Mouse (Mus musculus): ENCODE data around the gene 2610318N02Rik. TPM values are rescaled to one million over a fixed set of nuclear protein-coding genes. Genes with fewer than 3 reads are reported as not detected.
A peak's percentile ranks its signal among the peaks of the same experiment; 100 is the strongest.

Gene 2610318N02Rik
- polyA plus RNA-seq, 1 experiment from 2014 or later: 13.1 TPM

DNA sequence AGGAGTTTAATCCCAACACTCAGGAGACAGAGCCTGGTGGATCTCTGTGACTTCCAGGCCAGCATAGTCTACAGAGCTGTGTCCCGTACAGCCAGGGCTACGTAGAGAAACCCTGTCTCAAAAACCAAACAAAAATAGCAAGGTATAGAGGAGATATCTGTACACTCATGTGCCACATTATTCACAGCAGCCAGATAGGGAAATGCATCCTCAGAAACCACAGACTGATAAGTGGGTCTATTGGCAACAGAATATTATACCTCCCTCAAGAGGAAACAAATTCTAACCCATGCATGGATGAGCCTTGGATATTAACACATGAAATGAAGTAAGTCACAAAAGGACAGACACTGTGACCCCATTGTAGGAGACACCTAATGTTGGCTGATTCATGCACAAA lies 57.4 kb downstream of the 2610318N02Rik start:
- Histone ChIP-seq H3K9ac (ENCODE audit: low read depth, low read length) (no peak overlapping the region), H3K4me3 (ENCODE audit: low read depth, low read length) (no peak overlapping the region), H3K36me3 (ENCODE audit: control insufficient read depth, insufficient read depth) (no peaks in the 10 kb centered on the region), H3K27me3 (ENCODE audit: control insufficient read depth, insufficient read depth, low read depth, low read length) (no peaks in the 10 kb centered on the region), H3K27ac (ENCODE audit: low read length) (no peak overlapping the region), H3K9me3 (replicated peaks; ENCODE audit: control insufficient read depth, low read length) (no peaks in the 10 kb centered on the region), H3K4me1 (ENCODE audit: control insufficient read depth, low read depth, low read length) (no peaks in the 10 kb centered on the region), H3K4me2 (ENCODE audit: low read depth, low read length) (no peak overlapping the region)
- WGBS (ENCODE audit: insufficient replicate concordance): 25% methylated on average over 2 of the region's 2 CpGs
- ATAC-seq (ENCODE audit: low read depth): no peak

MicroRNAs encoded within 50 kb of the gene (microRNA counts, 519-probe panel; counts per million panel counts)
- microRNA mmu-miR-130b (3,003 counts per million, percentile 83 among the panel's probes with 10 or more counts), microRNA mmu-miR-301b (1,937 counts per million, percentile 24 among the panel's probes with 10 or more counts)

Small RNA genes within 50 kb of the gene (microRNA-seq; reads per million reads assigned to microRNA genes)
- 5,170 reads per million, percentile 89 among the genes with 10 or more reads in this experiment for gene Mir130b
- gene Mir301b: 53.9 reads per million, percentile 47 among the genes with 10 or more reads in this experiment

Other genes with a start within 250 kb of the 2610318N02Rik start
- 7.5 and 8.1 TPM in 2 replicates for gene Ppm1f, start 228.7 kb downstream of the 2610318N02Rik start, polyA plus RNA-seq (2015; fragmentation: Nextera tagmentation; extraction: Ambion mirVana)
- gene Mapk1, start 141.8 kb downstream of the 2610318N02Rik start, polyA plus RNA-seq (2015; fragmentation: Nextera tagmentation; extraction: Ambion mirVana): 72.0 and 74.9 TPM in 2 replicates
- gene Ypel1, start 55.5 kb downstream of the 2610318N02Rik start, polyA plus RNA-seq (2015; fragmentation: Nextera tagmentation; extraction: Ambion mirVana): 0.68 and 0.93 TPM in 2 replicates
- gene Ppil2, start 13.9 kb downstream of the 2610318N02Rik start, polyA plus RNA-seq (2015; fragmentation: Nextera tagmentation; extraction: Ambion mirVana): 52.5 and 55.9 TPM in 2 replicates
- gene Sdf2l1, start 7.2 kb upstream of the 2610318N02Rik start, polyA plus RNA-seq (2015; fragmentation: Nextera tagmentation; extraction: Ambion mirVana): 43.3 and 45.5 TPM in 2 replicates
- gene Ydjc, start 19.5 kb upstream of the 2610318N02Rik start, polyA plus RNA-seq (2015; fragmentation: Nextera tagmentation; extraction: Ambion mirVana): 5.3 and 5.6 TPM in 2 replicates
- gene Ccdc116, start 22.1 kb upstream of the 2610318N02Rik start, polyA plus RNA-seq (2015; fragmentation: Nextera tagmentation; extraction: Ambion mirVana): 0.14 and 0.45 TPM in 2 replicates
- gene Ube2l3, start 77.5 kb upstream of the 2610318N02Rik start, polyA plus RNA-seq (2015; fragmentation: Nextera tagmentation; extraction: Ambion mirVana): 164 and 179 TPM in 2 replicates
- gene Rimbp3, start 83.4 kb upstream of the 2610318N02Rik start, polyA plus RNA-seq (2015; fragmentation: Nextera tagmentation; extraction: Ambion mirVana): 0.04 and 0.05 TPM in 2 replicates
- gene Hic2, start 108.4 kb upstream of the 2610318N02Rik start, polyA plus RNA-seq (2015; fragmentation: Nextera tagmentation; extraction: Ambion mirVana): 3.0 and 3.4 TPM in 2 replicates
- gene Tmem191c, start 150.9 kb upstream of the 2610318N02Rik start, polyA plus RNA-seq (2015; fragmentation: Nextera tagmentation; extraction: Ambion mirVana): 2.9 and 4.0 TPM in 2 replicates
- 242 and 251 TPM in 2 replicates for gene Serpind1, start 206.2 kb upstream of the 2610318N02Rik start, polyA plus RNA-seq (2015; fragmentation: Nextera tagmentation; extraction: Ambion mirVana)